Mouse (Mus musculus) gastrocnemius, postnatal 14 days (tissue): ENCODE measurements around the gene Hist1h2bh. TPM values are rescaled to one million over a fixed set of nuclear protein-coding genes. Genes with fewer than 3 reads are reported as not detected.
"Not testable (repeated sequence)": the region's sequence is repeated elsewhere in the genome, so short reads cannot be mapped to it uniquely, and the experiment has no call there.

Source experiments
- DNase-seq: peaks from one replicate; pipeline ENCODE4 v3.0.0; 2021; ENCODE audit warnings: mixed read lengths
- intact Hi-C: fragments of 180-260 bp; cut with DNase I; formaldehyde crosslinking; loops from one replicate; pipeline ENCODE4 v1.15.1; 2025; ENCODE audit warnings: low total_unique reads
- total RNA-seq, 2 experiments: library from RNA; stranded (reverse); gene quantifications; 2 replicates each; pipeline ENCODE4 v1.2.3; 2021

Hist1h2bh gene
- total RNA-seq, 2 experiments from 2014 or later: 5.5 to 5.7 TPM

DNA sequence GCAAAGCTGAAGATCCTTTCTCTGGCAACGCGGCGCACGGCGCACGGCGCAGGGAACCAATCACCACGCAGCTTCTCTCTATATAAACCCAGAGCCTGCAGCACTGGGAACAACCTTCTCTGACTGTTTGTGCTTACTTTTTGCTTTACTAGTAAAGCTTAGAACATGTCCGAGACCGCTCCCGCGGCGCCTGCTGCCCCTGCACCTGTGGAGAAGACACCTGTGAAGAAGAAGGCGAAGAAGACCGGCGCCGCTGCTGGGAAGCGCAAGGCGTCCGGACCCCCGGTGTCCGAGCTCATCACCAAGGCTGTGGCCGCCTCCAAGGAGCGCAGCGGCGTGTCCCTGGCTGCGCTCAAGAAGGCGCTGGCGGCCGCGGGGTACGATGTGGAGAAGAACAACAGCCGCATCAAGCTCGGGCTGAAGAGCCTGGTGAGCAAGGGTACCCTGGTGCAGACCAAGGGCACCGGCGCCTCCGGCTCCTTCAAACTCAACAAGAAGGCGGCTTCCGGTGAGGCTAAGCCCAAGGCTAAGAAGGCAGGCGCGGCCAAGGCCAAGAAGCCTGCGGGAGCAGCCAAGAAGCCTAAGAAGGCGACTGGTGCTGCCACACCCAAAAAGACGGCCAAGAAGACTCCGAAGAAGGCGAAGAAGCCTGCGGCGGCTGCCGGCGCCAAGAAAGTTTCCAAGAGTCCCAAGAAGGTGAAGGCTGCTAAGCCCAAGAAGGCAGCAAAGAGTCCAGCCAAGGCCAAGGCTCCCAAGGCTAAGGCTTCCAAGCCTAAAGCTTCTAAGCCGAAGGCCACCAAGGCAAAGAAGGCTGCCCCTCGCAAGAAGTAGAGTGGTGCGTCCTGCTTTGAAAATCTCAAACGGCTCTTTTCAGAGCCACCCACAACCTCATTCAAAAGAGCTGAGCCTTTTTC lies 12.0 kb upstream of the Hist1h2bh start:
- DNase-seq: peak; percentile 56
- intact Hi-C loops: no loop called here

DNA sequence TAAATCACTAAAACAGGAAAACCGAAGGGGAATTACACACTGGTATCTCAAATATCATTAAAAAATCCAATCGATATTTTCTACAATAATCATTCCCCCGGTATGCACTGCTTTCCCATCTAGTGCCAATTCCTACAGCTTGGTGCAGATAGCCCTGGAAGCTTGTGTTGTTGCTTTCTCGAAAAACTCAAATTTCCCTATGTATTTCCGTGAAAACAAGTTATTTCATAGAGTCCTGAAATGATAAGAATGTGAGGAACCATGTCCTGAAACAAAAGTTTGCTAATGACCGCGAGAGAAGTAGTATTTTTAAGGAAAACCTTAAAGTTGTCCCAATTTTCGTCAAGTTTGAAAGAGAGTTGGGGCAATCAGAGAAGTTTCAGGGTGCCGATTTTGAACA lies 11.2 kb upstream of the Hist1h2bh start:
- intact Hi-C loops: no loop called here
- no peak for DNase-seq

DNA sequence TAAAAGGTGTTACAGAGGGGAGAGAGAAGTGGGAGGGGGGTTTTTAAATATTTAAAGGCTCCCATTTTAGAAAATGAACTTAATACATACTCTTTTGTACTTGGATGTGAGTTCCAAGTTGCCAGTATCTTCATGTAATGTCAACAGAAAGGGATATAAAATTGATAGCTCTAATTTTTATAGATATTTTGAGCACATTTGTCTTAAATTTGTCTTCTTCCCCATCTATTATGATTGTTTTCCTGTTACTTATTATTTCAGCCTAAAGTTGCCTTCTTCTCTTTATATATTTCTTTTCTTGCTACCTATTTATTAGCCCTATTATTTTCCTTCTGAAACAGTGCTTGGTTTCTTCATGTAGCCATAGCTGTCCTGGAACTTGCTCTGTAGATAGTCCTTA lies 9.8 kb upstream of the Hist1h2bh start, which contains the start of gene Hist1h1d:
Gene Hist1h1d (plus strand): TSS at position 301 of the 400 bp plus-strand sequence.
- DNase-seq: no peak
- intact Hi-C loops: no loop called here

DNA sequence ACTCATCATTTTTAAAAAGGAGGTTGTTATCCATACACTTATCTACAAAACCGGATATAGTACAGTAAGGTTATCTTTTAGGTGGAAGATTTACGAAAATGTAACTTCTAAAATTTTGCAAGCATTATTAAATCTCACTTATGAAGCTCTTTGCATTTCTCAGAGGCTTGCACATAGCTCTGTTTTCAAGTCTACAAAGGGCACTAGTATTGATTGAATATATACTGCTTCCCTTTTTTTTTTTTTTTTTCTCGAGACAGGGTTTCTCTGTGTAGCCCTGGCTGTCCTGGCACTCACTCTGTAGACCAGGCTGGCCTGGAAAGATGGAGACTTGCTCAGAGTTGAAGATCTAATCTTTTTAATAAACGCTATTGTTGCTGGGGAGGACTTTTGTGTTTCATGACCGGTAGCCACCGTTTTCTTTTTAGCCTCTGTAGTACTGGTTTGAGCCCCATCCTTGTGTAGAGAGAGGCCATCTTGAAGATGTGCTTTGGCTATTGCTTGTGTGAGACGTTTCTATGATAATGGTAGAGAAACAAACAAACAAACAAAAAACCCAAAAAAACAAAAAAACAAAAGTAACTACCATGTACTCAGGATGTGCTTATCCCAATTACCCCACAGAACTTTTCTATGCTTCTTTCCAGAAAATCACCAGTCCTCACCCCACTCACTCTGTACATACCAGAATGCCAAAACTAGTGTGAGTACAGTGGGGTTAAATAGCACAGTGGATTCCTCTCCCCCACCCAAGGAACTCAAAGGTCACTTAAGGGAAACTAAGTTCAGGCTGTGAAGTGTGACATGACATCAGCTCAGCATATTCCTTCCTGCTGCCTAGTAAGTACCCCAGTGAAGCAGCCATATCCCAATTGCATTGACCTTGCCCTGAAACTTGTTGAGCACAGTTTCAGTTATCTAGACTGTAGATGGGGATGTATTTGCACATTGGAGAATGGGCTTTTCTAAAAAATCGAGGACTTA lies 9.0 kb upstream of the Hist1h2bh start:
- DNase-seq: no peak
- intact Hi-C loops: no loop called here

DNA sequence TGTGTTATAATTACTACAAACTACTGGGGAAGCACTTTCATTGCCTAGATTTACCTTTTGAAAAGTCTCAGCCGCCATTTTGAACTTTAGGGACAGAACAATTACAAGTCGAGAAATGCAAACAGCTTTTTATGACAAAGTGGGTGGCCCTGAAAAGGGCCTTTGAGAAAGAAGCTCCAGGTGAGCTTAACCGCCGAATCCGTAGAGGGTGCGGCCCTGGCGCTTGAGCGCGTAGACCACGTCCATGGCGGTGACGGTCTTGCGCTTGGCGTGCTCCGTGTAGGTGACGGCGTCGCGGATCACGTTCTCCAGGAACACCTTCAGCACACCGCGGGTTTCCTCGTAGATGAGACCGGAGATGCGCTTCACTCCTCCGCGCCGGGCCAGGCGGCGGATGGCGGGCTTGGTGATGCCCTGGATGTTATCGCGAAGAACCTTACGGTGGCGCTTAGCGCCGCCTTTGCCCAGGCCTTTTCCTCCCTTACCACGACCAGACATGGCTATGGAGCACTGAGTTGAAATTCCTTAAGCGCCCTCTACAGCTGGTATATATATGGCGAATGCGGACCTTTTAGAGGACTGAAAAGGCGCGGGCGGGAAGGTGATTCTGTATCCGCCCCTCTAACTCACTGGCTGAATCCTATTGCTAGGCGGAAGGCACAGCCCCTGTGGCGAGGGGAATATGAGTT lies 8.1 kb upstream of the Hist1h2bh start, which contains the start of gene Hist1h4f:
Gene Hist1h4f (minus strand): TSS at position 503 of the 689 bp plus-strand sequence.
- DNase-seq: peak; percentile 63
- intact Hi-C loops: not testable (repeated sequence)

DNA sequence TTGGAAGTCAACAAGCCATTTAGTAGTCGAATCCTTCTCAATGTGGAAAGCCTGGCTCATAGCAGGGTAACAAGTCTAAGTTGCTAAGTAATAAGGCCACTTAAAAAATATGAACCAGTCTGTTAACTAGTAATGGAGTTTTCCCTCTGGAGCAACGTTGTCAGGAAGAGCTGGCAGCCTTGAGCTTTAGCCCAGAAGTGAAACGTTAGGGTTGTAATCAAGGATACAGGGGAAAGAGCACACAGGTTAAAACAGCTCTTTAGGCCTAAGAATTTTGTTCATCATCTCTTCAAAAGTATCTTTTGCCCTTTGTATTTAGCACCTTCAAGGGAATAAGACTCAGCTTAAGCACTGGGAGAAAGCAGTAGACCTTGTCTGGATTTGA lies 7.6 kb upstream of the Hist1h2bh start:
- no peak for DNase-seq
- intact Hi-C loops: no loop called here

DNA sequence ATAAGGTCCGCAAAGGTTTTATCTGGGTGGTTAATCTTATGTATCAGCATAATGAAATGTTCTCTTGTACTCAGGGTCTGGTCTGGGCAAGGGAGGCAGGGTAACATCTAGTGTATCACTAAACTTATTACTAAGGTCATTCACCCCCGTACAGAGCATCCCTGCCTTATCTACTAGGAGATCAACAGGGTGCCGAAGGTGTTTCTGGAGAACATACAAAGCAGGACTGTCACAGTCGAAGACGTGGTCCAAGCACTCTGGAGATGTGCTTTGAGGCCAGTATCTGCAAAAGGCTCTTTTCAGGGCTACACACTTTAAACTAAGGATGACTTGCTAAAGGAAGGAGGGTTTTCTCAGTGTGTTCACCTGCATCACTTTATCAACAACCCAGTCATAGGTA lies 3.5 kb upstream of the Hist1h2bh start:
- no peak for DNase-seq
- intact Hi-C loops: no loop called here

DNA sequence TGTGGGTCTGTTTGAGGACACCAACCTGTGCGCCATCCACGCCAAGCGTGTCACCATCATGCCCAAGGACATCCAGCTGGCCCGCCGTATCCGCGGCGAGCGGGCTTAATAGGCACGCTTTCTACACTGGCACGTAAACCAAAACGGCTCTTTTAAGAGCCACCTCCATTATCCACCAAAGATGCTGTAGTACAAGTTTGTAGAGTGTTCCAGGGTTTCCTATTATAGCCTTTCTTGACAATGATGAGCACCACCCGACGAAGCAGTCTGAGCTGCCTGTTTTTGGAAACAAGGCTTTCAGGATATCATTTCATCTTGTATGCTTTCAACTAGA lies 1.6 kb upstream of the Hist1h2bh start:
- intact Hi-C loops, DNase-seq: not testable (repeated sequence)

DNA sequence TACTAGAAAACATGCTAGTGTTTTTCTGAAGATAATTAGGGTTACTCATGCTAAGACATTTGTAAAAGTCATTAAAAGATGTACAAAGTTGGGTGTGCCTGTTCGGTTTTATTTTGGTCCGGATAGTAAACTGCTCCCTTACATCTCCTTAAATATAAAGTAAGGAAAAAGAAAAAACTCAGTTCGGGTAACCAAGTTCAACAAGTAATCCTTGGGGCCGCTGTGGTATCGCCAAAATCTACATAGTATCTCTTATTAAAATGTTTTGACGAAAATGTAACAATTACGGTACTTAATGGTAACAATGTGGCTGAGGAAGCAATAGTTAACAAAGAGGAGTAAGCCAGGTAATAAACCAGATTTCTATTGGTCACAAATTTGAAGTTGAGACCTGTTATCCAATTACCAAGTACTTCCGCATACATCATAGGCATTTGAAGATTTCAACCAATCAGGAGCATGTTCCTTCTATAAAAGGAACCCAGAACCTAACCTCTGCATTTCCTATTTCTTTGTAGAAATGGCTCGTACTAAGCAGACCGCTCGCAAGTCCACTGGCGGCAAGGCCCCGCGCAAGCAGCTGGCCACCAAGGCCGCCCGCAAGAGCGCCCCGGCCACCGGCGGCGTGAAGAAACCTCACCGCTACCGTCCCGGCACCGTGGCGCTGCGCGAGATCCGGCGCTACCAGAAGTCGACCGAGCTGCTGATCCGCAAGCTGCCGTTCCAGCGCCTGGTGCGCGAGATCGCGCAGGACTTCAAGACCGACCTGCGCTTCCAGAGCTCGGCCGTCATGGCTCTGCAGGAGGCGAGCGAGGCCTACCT lies 984 bp upstream of the Hist1h2bh start, which contains the start of gene Hist1h3f:
Gene Hist1h3f (plus strand): TSS at position 88 of the 822 bp plus-strand sequence.
- DNase-seq: peak; percentile 26
- intact Hi-C loops: no loop called here

DNA sequence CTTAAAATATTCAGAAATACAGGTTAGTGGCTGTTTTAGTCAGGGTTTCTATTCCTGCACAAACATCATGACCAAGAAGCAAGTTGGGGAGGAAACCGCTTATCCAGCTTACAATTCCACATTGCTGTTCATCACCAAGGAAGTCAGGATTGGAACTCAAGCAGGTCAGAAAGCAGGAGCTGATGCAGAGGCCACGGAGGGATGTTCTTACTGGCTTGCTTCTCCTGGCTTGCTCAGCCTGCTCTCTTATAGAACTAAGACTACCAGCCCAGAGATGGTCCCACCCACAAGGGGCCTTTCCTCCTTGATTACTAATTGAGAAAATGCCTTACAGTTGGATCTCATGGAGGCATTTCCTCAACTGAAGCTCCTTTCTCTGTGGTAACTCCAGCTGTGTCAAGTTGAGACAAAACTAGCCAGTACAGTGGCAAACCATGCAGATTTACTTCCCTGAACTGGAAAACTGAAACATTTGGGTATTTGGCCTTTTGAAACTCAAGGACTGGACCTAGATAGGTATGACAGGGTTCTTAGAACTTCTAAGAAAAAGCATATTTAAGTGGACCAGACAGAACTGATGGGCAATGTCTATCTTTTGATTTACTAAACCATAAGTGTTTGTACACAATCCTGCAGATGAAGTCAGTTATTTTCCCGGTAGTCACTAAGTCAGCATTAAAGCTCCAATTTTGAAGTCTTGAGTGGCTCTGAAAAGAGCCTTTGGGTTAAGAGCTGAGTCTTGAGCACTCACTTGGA lies 789 bp downstream of the Hist1h2bh start:
- intact Hi-C loops, DNase-seq: not testable (repeated sequence)

DNA sequence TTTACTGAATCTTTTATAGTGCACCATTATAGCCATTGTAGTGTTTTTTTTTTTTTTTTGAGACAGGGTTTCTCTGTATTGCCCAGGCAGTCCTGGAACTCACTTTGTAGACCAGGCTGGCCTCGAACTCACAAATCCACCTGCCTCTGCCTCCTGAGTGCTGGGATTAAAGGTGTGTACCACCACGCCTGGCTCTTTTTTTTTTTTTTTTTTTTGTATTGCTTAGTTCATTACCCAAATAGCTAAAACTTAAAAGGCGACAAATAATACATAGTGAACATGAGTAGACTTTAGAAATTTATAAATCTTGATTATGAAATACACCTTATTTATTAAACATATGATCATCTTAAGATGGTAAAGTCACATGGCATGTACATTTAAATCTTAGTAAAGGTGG lies 1.7 kb downstream of the Hist1h2bh start:
- DNase-seq: no peak
- intact Hi-C loops: no loop called here

DNA sequence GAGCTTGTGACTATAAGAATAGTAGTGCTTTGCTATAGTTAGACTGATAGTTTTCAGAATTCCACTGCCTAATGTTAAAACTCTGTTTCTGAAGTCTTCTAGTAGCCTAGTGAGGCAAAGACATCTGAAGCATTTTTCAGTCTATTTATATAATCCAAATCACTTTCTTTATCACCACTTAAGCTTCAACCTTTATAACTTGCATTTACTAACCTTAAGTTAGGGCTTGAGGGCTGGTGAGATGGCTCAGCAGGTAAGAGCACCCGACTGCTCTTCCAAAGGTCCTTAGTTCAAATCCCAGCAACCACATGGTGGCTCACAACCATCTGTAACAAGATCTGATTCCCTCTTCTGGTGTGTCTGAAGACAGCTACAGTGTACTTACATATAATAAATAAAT lies 3.4 kb downstream of the Hist1h2bh start:
- DNase-seq, intact Hi-C loops: not testable (repeated sequence)

DNA sequence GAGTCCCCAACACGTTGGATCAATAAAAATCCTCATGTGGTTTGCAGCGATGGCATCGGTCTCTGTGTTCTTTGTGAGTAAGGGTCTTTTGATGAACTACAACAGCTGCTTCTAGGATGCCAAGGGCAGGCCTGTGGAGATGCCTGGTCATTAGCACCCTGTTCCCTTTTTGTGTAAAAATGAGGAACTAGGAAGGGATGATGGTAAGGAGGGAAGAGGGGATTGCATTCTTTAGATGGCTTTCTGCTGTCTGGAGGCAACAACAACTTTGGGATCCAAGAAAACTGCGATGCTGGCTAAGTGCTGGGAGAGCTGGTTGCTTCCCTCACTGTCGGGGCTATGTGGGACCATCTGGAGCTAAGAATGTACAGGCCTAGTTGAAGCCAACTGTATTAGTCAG lies 4.9 kb downstream of the Hist1h2bh start:
- intact Hi-C loops: no loop called here
- DNase-seq: no peak

DNA sequence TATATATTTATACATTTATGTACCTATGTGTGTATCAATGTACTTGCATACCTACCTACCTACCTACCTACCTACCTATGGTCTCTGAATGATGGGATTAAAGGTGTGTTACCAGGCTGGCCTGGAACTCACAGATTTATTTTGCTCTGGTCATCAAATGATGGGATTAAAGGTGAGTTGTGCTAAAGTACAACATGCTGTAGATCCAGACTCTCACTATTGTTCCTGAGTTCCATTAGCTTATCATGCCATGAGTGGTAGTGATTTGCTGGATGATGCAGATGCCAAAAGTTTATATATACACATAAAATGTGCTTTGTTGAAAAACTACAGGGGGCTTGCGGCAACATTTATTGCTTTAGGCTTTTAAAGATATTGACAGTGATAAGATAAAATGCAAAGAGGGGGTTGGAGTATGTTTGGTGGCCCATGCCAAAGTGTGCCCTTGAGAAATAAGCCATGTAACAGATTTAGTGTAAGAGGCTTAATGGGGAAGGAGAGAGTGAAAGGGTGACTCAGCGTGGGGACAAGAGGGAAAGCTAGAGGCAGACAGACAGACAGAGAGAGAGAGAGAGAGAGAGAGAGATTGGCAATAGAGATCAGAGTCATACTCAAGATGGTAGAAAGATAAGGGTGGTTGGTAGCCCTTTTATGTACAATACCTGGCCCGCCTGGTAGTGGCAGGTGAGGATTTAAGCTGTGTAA lies 6.0 kb downstream of the Hist1h2bh start:
- intact Hi-C loops: no loop called here
- DNase-seq: no peak

DNA sequence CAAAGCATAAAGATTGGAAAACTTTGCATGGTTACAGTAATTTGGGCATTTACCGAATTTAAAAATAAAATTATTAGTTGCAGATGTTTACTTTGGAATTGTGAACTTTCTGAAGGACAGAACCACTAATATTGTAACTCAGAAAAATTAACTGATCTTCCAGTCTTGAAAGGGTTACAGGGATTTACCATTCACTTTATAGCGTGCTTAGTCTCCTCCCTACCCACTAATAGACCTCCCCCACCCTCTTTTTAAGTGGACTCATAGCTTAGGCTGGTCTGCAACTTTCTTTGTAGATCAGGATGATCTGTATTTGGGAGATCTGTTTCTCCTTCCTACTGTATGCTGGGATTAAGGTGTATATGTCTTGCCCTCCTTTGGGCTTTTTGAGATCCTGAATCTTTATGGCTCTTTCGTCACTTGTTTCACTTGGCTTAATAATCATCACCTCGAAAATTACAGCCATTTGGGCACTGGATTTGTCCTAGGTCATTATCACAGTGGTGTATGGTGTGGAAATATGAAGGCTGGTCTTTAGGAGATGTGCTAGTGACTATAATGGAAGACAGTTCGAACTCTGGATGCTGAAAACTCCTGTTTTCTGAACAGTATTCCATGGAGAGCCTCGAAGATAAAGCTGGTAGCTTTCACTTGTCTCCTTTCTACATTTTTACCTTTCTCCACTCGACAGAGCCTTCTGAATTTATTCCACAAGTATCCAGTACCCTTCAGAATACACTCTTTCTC lies 6.9 kb downstream of the Hist1h2bh start:
- no peak for DNase-seq
- intact Hi-C loops: no loop called here

DNA sequence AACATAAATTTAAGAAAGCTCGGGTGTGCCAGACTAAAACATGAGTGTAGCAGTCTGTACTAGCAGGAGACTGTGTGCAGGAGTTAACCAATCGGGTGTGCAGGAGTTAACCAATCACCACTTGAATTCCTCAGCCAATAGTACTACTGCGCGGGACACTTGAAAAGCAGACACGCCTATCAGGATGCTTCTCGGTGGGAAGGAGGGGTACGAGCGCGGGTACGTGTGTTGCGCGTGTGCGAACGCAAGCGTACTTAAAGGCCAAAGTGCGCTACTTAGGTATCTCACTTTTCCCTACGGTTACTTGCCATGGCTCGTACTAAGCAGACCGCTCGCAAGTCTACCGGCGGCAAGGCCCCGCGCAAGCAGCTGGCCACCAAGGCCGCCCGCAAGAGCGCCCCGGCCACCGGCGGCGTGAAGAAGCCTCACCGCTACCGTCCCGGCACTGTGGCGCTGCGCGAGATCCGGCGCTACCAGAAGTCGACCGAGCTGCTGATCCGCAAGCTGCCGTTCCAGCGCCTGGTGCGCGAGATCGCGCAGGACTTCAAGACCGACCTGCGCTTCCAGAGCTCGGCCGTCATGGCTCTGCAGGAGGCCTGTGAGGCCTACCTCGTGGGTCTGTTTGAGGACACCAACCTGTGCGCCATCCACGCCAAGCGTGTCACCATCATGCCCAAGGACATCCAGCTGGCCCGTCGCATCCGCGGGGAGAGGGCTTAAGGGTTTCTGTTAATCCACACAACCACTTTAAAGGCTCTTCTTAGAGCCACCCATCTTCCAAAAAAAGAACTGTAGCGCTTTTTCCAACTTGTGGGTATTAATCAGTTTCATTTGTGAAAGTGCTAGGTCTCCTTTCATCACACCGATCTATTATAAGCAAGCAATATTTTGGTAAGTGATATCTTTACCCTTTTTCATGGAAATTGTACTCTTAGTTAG lies 7.8 kb downstream of the Hist1h2bh start, which contains the start of gene Hist1h3g:
Gene Hist1h3g (plus strand): TSS at position 286 of the 939 bp plus-strand sequence.
- intact Hi-C loops: not testable (repeated sequence)
- peak; percentile 76 for DNase-seq
